Mouse (Mus musculus) stomach, postnatal 0 days (tissue): ENCODE results near the gene Mea1.

Experiments
- CTCF ChIP-seq: IDR thresholded peaks from 2 replicates; pipeline ENCODE4 v1.5.1; 2016; ENCODE audit warnings: antibody characterized with exemption, low read depth, mild to moderate bottlenecking, moderate library complexity
- EP300 ChIP-seq: optimal IDR thresholded peaks from 2 replicates; pipeline ENCODE3; 2016; ENCODE audit warnings: antibody characterized with exemption

DNA sequence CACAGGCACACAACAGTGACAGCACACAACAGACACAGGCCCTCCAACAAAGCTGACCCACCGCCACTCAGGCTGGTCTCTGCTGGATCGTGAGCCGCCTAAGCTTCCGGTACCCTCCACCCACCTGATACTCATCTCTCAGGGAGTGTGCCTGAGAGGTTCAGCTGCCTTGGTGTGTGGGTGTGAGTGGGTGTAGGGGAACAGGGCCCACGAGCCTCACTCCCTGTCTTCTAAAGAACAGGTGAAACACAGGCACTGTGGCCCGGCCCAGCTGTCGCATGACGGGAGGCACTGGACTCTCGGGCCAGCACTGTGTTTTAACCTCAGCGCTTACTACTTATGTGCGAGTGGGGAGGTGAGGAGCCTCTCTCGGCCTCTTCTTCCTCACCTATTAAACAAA lies 23.5 kb downstream of the Mea1 start:
- TF ChIP-seq CTCF (no peak), EP300 (no peak)
